Mouse (Mus musculus) frontal cortex, adult 2 months (tissue): Measurements from ENCODE around the gene Mrps24. TPM values are rescaled to one million over a fixed set of nuclear protein-coding genes. Genes with fewer than 3 reads are reported as not detected.
A peak's percentile ranks its signal among the peaks of the same experiment; 100 is the strongest.

ENCODE experiments used
- DNase-seq, 2 experiments: peaks; one replicate each; pipeline ENCODE4 v3.0.0; 2022; ENCODE audit warnings: low spot score in 1 of 2; ENCODE audit errors: extremely low spot score in 1 of 2
- polyA plus RNA-seq: library from polyadenylated mRNA; depleted of rRNA; stranded (reverse); fragments of >200 nt; gene quantifications from 2 replicates; pipeline ENCODE4 v1.2.3, GENCODE M21; 2012; rRNA removed

Gene Mrps24
- polyA plus RNA-seq, 1 experiment, result 95.5 TPM

GRCm38 (mm10) chr11:5706874-5707529 is 8.5 kb downstream of the Mrps24 start:
- peak in 1 of 2 experiments; percentile 32 for DNase-seq

- DNase-seq, result no peak
These were observed 9.5 kb downstream of the Mrps24 start for GRCm38 (mm10) chr11:5705972-5706371.

GRCm38 (mm10) chr11:5703341-5703740 is 12.1 kb downstream of the Mrps24 start:
- DNase-seq, result no peak

- DNase-seq, result no peak
These were observed 12.5 kb downstream of the Mrps24 start for GRCm38 (mm10) chr11:5702957-5703332.

- DNase-seq, result no peak
These were observed 13.1 kb downstream of the Mrps24 start for GRCm38 (mm10) chr11:5702271-5702956.

GRCm38 (mm10) chr11:5701821-5702220 is 13.7 kb downstream of the Mrps24 start:
- no peak for DNase-seq

GRCm38 (mm10) chr11:5701300-5701699 is 14.2 kb downstream of the Mrps24 start:
- no peak for DNase-seq

- DNase-seq, result no peak
These were observed 14.7 kb downstream of the Mrps24 start for GRCm38 (mm10) chr11:5700808-5701207.

- peak in 1 of 2 experiments; percentile 74 for DNase-seq
These were observed 23.7 kb downstream of the Mrps24 start for GRCm38 (mm10) chr11:5691775-5692174.

GRCm38 (mm10) chr11:5684283-5684682 is 31.2 kb downstream of the Mrps24 start:
- no peak for DNase-seq

- no peak for DNase-seq
These were observed 32.9 kb downstream of the Mrps24 start for GRCm38 (mm10) chr11:5682541-5682940.

Other genes starting within 250 kb of the Mrps24 start
- gene Xbp1, start 195.0 kb downstream of the Mrps24 start, polyA plus RNA-seq, result 59.8 and 68.6 TPM in 2 replicates
- 10.8 and 11.1 TPM in 2 replicates for gene Ccdc117, start 173.5 kb downstream of the Mrps24 start, polyA plus RNA-seq
- not detected in 2 replicates for gene Ankrd36, start 146.0 kb downstream of the Mrps24 start, polyA plus RNA-seq
- gene Urgcp, start 46.7 kb upstream of the Mrps24 start, polyA plus RNA-seq, result 33.8 and 34.4 TPM in 2 replicates
- gene Dbnl, start 72.8 kb upstream of the Mrps24 start, polyA plus RNA-seq, result 74.8 and 85.2 TPM in 2 replicates
- 9.4 and 11.0 TPM in 2 replicates for gene Pgam2, start 88.1 kb upstream of the Mrps24 start, polyA plus RNA-seq
- 10.8 and 15.9 TPM in 2 replicates for gene Polm, start 122.3 kb upstream of the Mrps24 start, polyA plus RNA-seq
- gene Aebp1, start 146.3 kb upstream of the Mrps24 start, polyA plus RNA-seq, result 15.8 and 20.3 TPM in 2 replicates
- gene Pold2, start 162.6 kb upstream of the Mrps24 start, polyA plus RNA-seq, result 28.1 and 28.8 TPM in 2 replicates
- not detected in 2 replicates for gene Myl7, start 183.1 kb upstream of the Mrps24 start, polyA plus RNA-seq
- 0.97 and 1.1 TPM in 2 replicates for gene Gck, start 234.4 kb upstream of the Mrps24 start, polyA plus RNA-seq
- 61.1 and 61.9 TPM in 2 replicates for gene Ykt6, start 240.0 kb upstream of the Mrps24 start, polyA plus RNA-seq